Mouse (Mus musculus): Measurements from ENCODE around the gene Ccdc28b. TPM values are rescaled to one million over a fixed set of nuclear protein-coding genes. Genes with fewer than 3 reads are reported as not detected.

Ccdc28b gene
- polyA plus RNA-seq, 1 experiment from 2014 or later, result 79.6 TPM

DNA sequence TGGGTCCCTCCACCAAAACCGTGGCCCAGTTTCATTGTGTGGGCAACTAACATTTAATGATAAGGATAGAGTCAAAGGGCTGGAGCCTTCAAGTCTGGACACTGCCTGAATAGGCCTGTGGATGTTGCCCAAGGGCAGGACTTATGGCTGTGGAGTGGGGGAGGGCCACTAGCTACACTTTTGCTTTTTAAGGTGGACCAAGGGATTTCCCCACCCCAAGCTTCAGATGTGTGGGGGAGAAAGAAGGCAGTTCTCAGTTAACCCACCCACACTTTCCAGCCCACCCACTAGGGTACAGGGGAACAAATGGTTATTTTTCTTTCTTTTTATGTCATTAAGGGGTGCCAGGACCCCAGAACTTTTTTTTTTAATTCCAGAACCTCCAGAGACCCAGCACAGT lies 39.4 kb downstream of the Ccdc28b start:
- H3K9me3 ChIP-seq (ENCODE audit: control insufficient read depth, low read length), result no peaks in the 10 kb centered on the region
- no peak overlapping the region for H3K9ac ChIP-seq (ENCODE audit: low read depth, low read length)
- H3K4me3 ChIP-seq (ENCODE audit: low read depth, low read length), result no peak overlapping the region
- peak overlapping the region; percentile 47 for H3K4me2 ChIP-seq (replicated peaks; ENCODE audit: low read depth, low read length)
- no peak overlapping the region for H3K27ac ChIP-seq (ENCODE audit: low read depth, low read length)
- DNase-seq (ENCODE audit: low spot score), result no peak
- no peak for ATAC-seq (ENCODE audit: low FRiP score)
- no peaks in the 10 kb centered on the region for H3K4me1 ChIP-seq (replicated peaks; ENCODE audit: control insufficient read depth, insufficient read depth, low read length)
- WGBS, result 70% methylated on average over 1 of the region's 1 CpGs
- no peaks in the 10 kb centered on the region for H3K27me3 ChIP-seq (ENCODE audit: control insufficient read depth, insufficient read depth, low read length)
- no peaks in the 10 kb centered on the region for H3K36me3 ChIP-seq (ENCODE audit: control insufficient read depth, insufficient read depth, low read length)

DNA sequence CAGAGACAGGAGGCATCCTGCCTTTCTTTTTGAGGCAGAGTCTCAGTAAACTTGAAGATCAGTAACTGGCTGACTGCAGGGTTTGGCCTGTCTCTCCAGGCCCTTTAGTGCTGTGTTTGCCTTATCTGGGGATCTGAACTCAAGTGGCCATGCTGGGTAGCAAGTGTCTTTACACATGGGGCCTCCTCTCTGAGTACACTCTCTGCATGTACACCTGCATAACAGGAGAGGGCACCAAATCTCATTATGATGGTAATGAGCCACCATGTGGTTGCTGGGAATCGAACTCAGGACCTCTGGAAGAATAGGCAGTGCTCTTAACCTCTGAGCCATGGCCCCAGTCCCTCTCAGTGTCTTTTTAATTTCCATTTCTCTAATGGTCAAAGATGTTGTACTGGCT lies 41.5 kb downstream of the Ccdc28b start:
- Histone ChIP-seq H3K27ac (ENCODE audit: low read depth, low read length) (no peak overlapping the region), H3K9me3 (ENCODE audit: control insufficient read depth, low read length) (no peaks in the 10 kb centered on the region), H3K27me3 (ENCODE audit: control insufficient read depth, insufficient read depth, low read length) (no peaks in the 10 kb centered on the region), H3K4me2 (replicated peaks; ENCODE audit: low read depth, low read length) (no peak overlapping the region), H3K9ac (ENCODE audit: low read depth, low read length) (no peak overlapping the region), H3K36me3 (ENCODE audit: control insufficient read depth, insufficient read depth, low read length) (no peaks in the 10 kb centered on the region), H3K4me1 (replicated peaks; ENCODE audit: control insufficient read depth, insufficient read depth, low read length) (no peaks in the 10 kb centered on the region), H3K4me3 (ENCODE audit: low read depth, low read length) (no peak overlapping the region)
- DNase-seq (ENCODE audit: low spot score), result no peak
- WGBS, result 81% methylated on average over 1 of the region's 1 CpGs
- ATAC-seq (ENCODE audit: low FRiP score), result no peak

DNA sequence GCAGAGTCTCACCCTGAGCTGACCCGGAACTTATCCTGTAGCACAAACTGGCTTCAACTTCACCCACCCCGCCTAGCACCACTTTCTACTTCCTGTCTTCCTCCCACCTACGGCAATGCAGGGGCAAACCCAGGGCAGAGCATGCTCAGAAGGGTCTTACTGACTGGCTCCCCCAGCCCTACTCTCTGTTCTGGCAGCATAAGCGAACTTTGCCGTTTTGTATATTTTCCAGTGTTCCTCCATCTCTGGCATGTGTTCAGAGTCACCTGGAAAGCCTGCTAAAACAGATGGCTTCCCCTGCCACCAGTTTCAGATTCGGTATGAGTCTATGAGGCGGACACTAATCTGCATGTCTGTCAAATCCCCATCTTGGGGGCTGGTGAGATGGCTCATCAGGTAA lies 43.4 kb downstream of the Ccdc28b start:
- whole genome bisulfite sequencing, result 80% methylated on average over 7 of the region's 7 CpGs
- 0 out of 2 replicates have a peak, but pooled peaks cover 2% of the 10 kb centered on the region for H3K4me1 ChIP-seq (replicated peaks; ENCODE audit: control insufficient read depth, insufficient read depth, low read length)

DNA sequence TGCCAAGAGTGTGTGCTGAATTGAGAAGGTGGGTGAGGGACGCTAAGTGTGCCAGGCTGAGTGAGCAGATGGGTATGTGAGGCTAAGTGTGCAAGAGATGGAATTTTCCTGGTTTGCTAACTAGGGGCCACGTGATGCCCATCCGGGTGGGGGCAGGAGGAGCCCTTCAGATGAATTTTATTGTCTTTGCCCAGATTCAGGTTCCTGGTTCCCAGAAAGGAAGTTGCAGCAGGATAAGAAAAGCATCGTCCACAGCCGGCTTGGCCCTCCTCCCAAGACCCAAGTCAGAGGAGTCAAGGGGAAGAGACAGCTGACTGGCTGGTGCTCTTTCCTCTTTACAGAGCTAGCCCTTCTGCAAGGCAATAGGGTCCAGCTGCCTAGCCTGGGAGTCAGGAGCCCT lies 45.3 kb downstream of the Ccdc28b start, which contains the start of gene Fam167b:
TSS of gene Fam167b (minus strand) at position 84 of the 400 bp plus-strand sequence.
- Histone ChIP-seq H3K36me3 (ENCODE audit: control insufficient read depth, insufficient read depth, low read length) (no peaks in the 10 kb centered on the region), H3K9ac (ENCODE audit: low read depth, low read length) (no peak within 1 kb of the TSS), H3K4me1 (replicated peaks; ENCODE audit: control insufficient read depth, insufficient read depth, low read length) (0 out of 2 replicates have a peak, but pooled peaks cover 2% of the 10 kb centered on the region), H3K27ac (ENCODE audit: low read depth, low read length) (no peak within 1 kb of the TSS), H3K4me3 (ENCODE audit: low read depth, low read length) (no peak within 1 kb of the TSS), H3K27me3 (ENCODE audit: control insufficient read depth, insufficient read depth, low read length) (no peaks in the 10 kb centered on the region), H3K9me3 (ENCODE audit: control insufficient read depth, low read length) (no peaks in the 10 kb centered on the region), H3K4me2 (replicated peaks; ENCODE audit: low read depth, low read length) (no peak within 1 kb of the TSS)
- ATAC-seq (ENCODE audit: low FRiP score) (no peak), DNase-seq (ENCODE audit: low spot score) (no peak)
- WGBS, result 91% methylated on average over 5 of the region's 5 CpGs

More for the DNA sequence above, 43.4 kb downstream of the Ccdc28b start:
- H3K9ac ChIP-seq (ENCODE audit: low read depth, low read length), result no peak overlapping the region
- H3K4me3 ChIP-seq (ENCODE audit: low read depth, low read length), result no peak overlapping the region
- H3K36me3 ChIP-seq (ENCODE audit: control insufficient read depth, insufficient read depth, low read length), result no peaks in the 10 kb centered on the region
- no peaks in the 10 kb centered on the region for H3K9me3 ChIP-seq (ENCODE audit: control insufficient read depth, low read length)
- H3K4me2 ChIP-seq (replicated peaks; ENCODE audit: low read depth, low read length), result no peak overlapping the region
- DNase-seq (ENCODE audit: low spot score) (no peak), ATAC-seq (ENCODE audit: low FRiP score) (no peak)
- no peak overlapping the region for H3K27ac ChIP-seq (ENCODE audit: low read depth, low read length)
- no peaks in the 10 kb centered on the region for H3K27me3 ChIP-seq (ENCODE audit: control insufficient read depth, insufficient read depth, low read length)

DNA sequence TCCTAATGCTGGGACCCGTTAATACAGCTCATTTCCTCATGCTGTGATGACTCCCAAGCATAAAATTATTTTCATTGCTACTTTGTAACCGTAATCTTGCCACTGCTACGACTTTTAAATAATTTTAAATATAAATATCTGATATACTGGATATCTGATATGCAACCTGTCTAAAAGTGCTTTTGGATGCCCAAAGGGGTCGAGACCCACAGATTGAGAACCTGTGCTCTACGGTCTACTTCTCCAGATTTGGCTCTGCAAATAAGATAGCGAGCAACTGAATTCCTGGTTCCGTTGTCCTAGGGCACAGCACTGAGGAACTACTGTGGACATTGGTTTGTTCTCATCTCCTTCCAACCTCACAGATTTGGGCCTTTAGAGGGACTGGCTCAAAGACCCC lies 46.1 kb downstream of the Ccdc28b start:
- Histone ChIP-seq H3K9ac (ENCODE audit: low read depth, low read length) (no peak overlapping the region), H3K27me3 (ENCODE audit: control insufficient read depth, insufficient read depth, low read length) (no peaks in the 10 kb centered on the region), H3K4me2 (replicated peaks; ENCODE audit: low read depth, low read length) (no peak overlapping the region), H3K36me3 (ENCODE audit: control insufficient read depth, insufficient read depth, low read length) (no peaks in the 10 kb centered on the region), H3K4me1 (replicated peaks; ENCODE audit: control insufficient read depth, insufficient read depth, low read length) (0 out of 2 replicates have a peak, but pooled peaks cover 2% of the 10 kb centered on the region), H3K9me3 (ENCODE audit: control insufficient read depth, low read length) (no peaks in the 10 kb centered on the region), H3K4me3 (ENCODE audit: low read depth, low read length) (no peak overlapping the region), H3K27ac (ENCODE audit: low read depth, low read length) (no peak overlapping the region)
- no peak for DNase-seq (ENCODE audit: low spot score)
- ATAC-seq (ENCODE audit: low FRiP score), result no peak
- WGBS, result 83% methylated on average over 7 of the region's 7 CpGs

DNA sequence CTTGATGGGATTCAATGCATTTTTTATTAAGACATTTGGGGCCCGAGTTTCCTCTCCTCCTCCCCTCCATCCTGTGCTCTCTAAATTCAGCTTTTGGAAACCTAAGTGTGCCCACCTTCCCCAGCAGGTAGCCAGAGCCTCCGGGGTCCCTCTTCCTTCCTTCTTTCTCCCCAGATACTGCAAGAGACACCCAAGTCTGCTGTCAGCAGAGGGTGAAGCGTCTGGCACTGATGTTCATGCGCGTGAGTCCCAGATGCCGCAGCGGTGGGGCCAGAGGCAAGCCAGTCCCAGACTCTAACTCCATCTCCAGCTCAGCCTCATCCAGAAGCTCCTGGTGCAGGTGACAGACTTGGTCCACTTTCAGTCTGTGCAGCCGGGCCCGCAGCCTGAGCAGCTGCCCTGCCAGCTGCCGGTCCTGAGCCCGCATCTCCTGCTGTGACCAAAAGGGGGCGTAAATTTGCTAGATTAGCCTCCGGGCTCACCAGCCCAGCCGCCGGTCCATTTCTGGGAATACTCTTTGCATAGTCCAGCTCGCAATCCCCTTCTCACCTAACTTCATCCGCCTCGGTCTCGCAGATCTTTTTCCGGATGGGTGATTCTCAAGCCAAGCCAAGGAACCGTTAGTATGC lies 46.8 kb downstream of the Ccdc28b start:
- Histone ChIP-seq H3K9ac (ENCODE audit: low read depth, low read length) (0 out of 2 replicates have a peak overlapping the region, but pooled peaks have one; percentile 19), H3K4me2 (replicated peaks; ENCODE audit: low read depth, low read length) (no peak overlapping the region), H3K27me3 (ENCODE audit: control insufficient read depth, insufficient read depth, low read length) (no peaks in the 10 kb centered on the region), H3K36me3 (ENCODE audit: control insufficient read depth, insufficient read depth, low read length) (no peaks in the 10 kb centered on the region), H3K4me1 (replicated peaks; ENCODE audit: control insufficient read depth, insufficient read depth, low read length) (0 out of 2 replicates have a peak, but pooled peaks cover 2% of the 10 kb centered on the region), H3K27ac (ENCODE audit: low read depth, low read length) (no peak overlapping the region), H3K4me3 (ENCODE audit: low read depth, low read length) (no peak overlapping the region), H3K9me3 (ENCODE audit: control insufficient read depth, low read length) (no peaks in the 10 kb centered on the region)
- 35% methylated on average over 21 of the region's 21 CpGs for WGBS
- DNase-seq (ENCODE audit: low spot score), result peak; percentile 78
- no peak for ATAC-seq (ENCODE audit: low FRiP score)

DNA sequence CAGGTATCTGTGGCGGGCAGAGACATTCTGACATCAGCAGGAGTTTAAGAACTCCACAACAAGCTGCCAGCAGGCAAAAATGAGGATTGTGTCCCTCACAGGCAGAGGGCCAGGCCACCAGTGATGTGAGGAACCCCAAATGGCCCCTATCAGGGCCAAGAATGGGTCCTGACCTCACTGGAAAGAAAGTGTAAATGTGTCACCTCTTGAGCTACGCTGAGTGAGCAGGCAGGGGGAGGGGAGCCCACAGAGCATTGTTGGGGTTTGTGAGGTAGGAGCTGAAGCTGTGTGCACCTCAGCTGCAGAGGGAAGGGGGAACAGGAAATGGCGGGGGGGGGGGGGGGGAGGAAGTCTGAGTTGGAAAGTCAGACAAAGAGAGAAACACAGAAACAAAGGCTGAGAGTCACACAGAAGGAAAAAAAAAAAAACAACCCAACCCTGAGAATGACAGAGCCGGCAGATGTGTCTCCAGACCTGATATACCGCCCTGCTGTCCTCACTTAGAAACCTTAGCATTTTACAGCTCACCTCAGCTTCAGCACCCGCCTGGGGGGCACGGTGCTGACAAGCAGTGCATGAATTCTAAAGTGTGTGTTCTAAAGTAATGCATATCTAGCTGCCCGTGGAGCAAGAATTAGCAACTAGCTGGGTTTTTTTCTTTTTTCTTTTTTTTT lies 48.4 kb downstream of the Ccdc28b start:
- H3K4me3 ChIP-seq (ENCODE audit: low read depth, low read length), result no peak overlapping the region
- no peak overlapping the region for H3K4me2 ChIP-seq (replicated peaks; ENCODE audit: low read depth, low read length)
- no peaks in the 10 kb centered on the region for H3K36me3 ChIP-seq (ENCODE audit: control insufficient read depth, insufficient read depth, low read length)
- no peaks in the 10 kb centered on the region for H3K27me3 ChIP-seq (ENCODE audit: control insufficient read depth, insufficient read depth, low read length)
- no peak for ATAC-seq (ENCODE audit: low FRiP score)
- no peak overlapping the region for H3K27ac ChIP-seq (ENCODE audit: low read depth, low read length)
- 59% methylated on average over 7 of the region's 8 CpGs for WGBS
- 0 out of 2 replicates have a peak, but pooled peaks cover 2% of the 10 kb centered on the region for H3K4me1 ChIP-seq (replicated peaks; ENCODE audit: control insufficient read depth, insufficient read depth, low read length)
- H3K9me3 ChIP-seq (ENCODE audit: control insufficient read depth, low read length), result no peaks in the 10 kb centered on the region
- DNase-seq (ENCODE audit: low spot score), result no peak
- H3K9ac ChIP-seq (ENCODE audit: low read depth, low read length), result no peak overlapping the region

DNA sequence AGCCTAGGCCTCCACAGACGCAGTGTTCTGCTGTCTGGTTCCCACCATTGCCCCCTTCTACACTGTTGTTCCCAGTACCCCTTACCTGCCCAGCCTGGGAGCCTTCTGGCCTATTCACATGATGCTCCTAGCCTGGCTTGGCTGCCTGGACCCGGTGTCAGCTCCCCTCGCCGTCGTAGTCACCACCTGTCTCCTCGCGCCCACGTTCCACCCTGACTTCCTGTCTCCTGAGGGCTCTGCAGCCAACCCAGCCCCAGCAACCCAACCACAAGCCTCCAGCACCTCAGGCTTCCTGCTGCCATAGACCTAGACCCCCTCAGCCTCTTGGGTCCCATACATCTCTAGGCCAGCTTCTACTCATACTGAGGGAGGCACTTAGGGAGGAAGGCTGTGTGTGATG lies 50.3 kb downstream of the Ccdc28b start, which contains the start of gene Lck:
TSS of gene Lck (minus strand) at position 212 of the 400 bp plus-strand sequence.
- ATAC-seq (ENCODE audit: low FRiP score) (no peak), DNase-seq (ENCODE audit: low spot score) (no peak)
- Histone ChIP-seq H3K9me3 (ENCODE audit: control insufficient read depth, low read length) (no peaks in the 10 kb centered on the region), H3K4me2 (replicated peaks; ENCODE audit: low read depth, low read length) (no peak within 1 kb of the TSS), H3K9ac (ENCODE audit: low read depth, low read length) (no peak within 1 kb of the TSS), H3K4me3 (ENCODE audit: low read depth, low read length) (no peak within 1 kb of the TSS), H3K4me1 (replicated peaks; ENCODE audit: control insufficient read depth, insufficient read depth, low read length) (0 out of 2 replicates have a peak, but pooled peaks cover 2% of the 10 kb centered on the region), H3K36me3 (ENCODE audit: control insufficient read depth, insufficient read depth, low read length) (no peaks in the 10 kb centered on the region), H3K27me3 (ENCODE audit: control insufficient read depth, insufficient read depth, low read length) (no peaks in the 10 kb centered on the region), H3K27ac (ENCODE audit: low read depth, low read length) (no peak within 1 kb of the TSS)
- 94% methylated on average over 8 of the region's 8 CpGs for WGBS

DNA sequence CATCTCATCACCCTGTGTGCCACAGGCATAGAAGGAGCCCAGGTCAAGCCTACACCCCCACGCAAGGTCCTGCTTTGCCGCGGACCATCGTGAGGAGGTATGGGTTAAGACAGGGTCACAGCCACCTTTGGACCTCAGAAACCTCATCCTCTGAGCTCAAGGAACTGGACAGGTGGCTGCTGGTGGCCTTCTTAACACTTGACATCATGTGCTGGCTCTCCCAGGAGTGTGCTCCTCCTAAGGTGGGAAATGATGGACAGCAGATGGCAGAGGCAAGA lies 50.7 kb downstream of the Ccdc28b start:
- Histone ChIP-seq H3K27ac (ENCODE audit: low read depth, low read length) (no peak overlapping the region), H3K4me3 (ENCODE audit: low read depth, low read length) (no peak overlapping the region), H3K27me3 (ENCODE audit: control insufficient read depth, insufficient read depth, low read length) (no peaks in the 10 kb centered on the region), H3K9me3 (ENCODE audit: control insufficient read depth, low read length) (no peaks in the 10 kb centered on the region), H3K9ac (ENCODE audit: low read depth, low read length) (no peak overlapping the region), H3K36me3 (ENCODE audit: control insufficient read depth, insufficient read depth, low read length) (no peaks in the 10 kb centered on the region), H3K4me1 (replicated peaks; ENCODE audit: control insufficient read depth, insufficient read depth, low read length) (0 out of 2 replicates have a peak, but pooled peaks cover 2% of the 10 kb centered on the region), H3K4me2 (replicated peaks; ENCODE audit: low read depth, low read length) (no peak overlapping the region)
- 93% methylated on average over 4 of the region's 4 CpGs for WGBS
- ATAC-seq (ENCODE audit: low FRiP score), result no peak
- no peak for DNase-seq (ENCODE audit: low spot score)

Measured in hindbrain, embryonic 11.5 days (tissue).